Mouse (Mus musculus) left cerebral cortex, adult 2 months (tissue): ENCODE measurements around the gene Cby3. TPM values are rescaled to one million over a fixed set of nuclear protein-coding genes. Genes with fewer than 3 reads are reported as not detected.

ENCODE experiments used
- DNase-seq, 2 experiments: peaks; one replicate each; pipeline ENCODE4 v3.0.0; 2021 to 2022; ENCODE audit warnings: low spot score in 2 of 2, mixed read lengths in 1 of 2; ENCODE audit errors: extremely low spot score in 1 of 2
- H3K27ac ChIP-seq: fragments of 200-600 bp; 2 replicates; pipeline ENCODE4 v1.8.1; 2022
- H3K4me3 ChIP-seq: fragments of 200-600 bp; 2 replicates; pipeline ENCODE4 v1.8.1; 2022
- CTCF ChIP-seq: fragments of 200-600 bp; IDR thresholded peaks from 2 replicates; pipeline ENCODE4 v1.8.1; 2022; ENCODE audit warnings: antibody characterized with exemption, mild to moderate bottlenecking, moderate library complexity
- intact Hi-C: fragments of 180-260 bp; cut with DNase I; formaldehyde crosslinking; loops from one replicate; pipeline ENCODE4 v1.15.1; 2025
- total RNA-seq, 2 experiments: library from RNA; stranded (reverse); gene quantifications; 2 replicates each; pipeline ENCODE4 v1.2.3; 2021

Cby3 gene
- total RNA-seq, 2 experiments from 2014 or later, result not detected

- intact Hi-C loops, result loop anchor here (5.0 kb wide), 1 partner anchor 140 kb away; no protein-coding TSS in a partner anchor
- Histone ChIP-seq H3K27ac (no peak overlapping the region), H3K4me3 (no peak overlapping the region)
- DNase-seq, result no peak
- no peak for TF ChIP-seq CTCF
Measured at GRCm38 (mm10) chr11:50367531-50367930, 13.3 kb downstream of the Cby3 start.

GRCm38 (mm10) chr11:50369360-50369911, 15.2 kb downstream of the Cby3 start:
- intact Hi-C loops, result loop anchor here (5.0 kb wide), 1 partner anchor 142 kb away; no protein-coding TSS in a partner anchor
- no peak for TF ChIP-seq CTCF
- no peak for DNase-seq
- H3K4me3 ChIP-seq, result no peak overlapping the region
- H3K27ac ChIP-seq, result no peak overlapping the region

DNA sequence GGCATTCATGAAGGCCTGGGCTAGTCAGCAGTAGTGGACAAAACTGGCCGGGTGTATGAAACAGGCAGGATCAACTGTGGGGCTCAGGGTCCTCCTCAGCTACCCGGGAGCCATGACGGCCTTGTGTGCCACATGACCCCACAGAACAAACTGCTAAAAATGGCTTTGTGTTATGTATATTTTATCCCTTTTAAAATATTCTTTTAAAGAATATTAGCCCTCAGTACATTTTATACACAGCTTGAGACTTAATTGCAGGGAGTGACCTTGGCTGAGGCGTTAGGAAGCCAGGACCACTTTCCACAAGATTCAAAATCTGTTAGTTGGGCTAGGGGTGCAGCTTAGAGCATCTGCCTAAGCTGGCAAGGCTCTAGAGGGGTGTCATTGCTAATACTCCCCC, 16.7 kb downstream of the Cby3 start:
- H3K4me3 ChIP-seq, result no peak overlapping the region; the same call in 1 of the 2 replicates
- no peak for DNase-seq
- no peak overlapping the region for H3K27ac ChIP-seq
- TF ChIP-seq CTCF, result no peak
- intact Hi-C loops, result no loop called here

DNA sequence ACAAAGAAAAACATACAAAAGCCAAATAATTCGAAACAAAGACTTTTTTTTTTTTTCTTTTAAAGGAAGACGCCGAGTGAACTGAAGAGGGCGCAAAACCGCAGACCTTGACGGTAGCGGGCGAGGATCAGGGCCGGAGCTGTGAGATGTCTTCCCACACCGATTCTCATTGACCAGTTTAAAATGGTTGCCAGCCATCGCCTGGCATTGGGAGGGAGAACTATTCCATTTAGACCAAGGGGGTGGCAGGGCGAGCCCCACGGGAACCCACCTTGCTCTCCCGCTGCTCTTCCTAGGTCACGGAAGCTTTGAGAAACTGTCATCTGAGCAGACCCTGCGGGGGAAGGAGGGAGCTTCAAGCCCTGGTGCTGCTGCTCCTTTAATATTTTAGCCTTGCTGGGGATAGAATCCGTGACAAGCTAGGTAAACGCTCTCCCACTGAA, 17.2 kb downstream of the Cby3 start:
- intact Hi-C loops, result no loop called here
- peak; percentile 54 for TF ChIP-seq CTCF
- Histone ChIP-seq H3K4me3 (peak overlapping the region; percentile 42), H3K27ac (peak overlapping the region; percentile 76)
- peak; percentile 47 to 48 for DNase-seq

DNA sequence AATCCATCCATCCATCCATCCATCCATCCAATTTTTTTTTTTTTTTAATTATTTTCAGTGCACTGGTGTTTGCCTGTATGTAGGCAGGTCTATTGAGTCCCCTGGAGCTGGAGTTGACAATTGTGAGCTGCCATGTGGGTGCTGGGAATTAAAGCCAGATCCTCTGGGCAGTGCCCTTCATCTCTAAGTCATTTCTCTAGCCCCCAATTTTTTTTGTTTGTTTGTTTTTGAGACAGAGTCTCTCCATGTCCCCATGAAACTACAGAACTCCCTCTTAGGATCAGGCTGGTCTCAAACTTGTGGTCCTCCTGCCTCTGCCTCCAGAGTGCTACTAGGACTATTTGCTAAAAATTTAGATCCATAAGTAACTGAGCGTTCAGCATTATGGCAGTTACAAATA, 17.6 kb downstream of the Cby3 start:
- no peak for TF ChIP-seq CTCF
- intact Hi-C loops, result no loop called here
- no peak overlapping the region for H3K27ac ChIP-seq
- no peak for DNase-seq
- H3K4me3 ChIP-seq, result no peak overlapping the region

GRCm38 (mm10) chr11:50373086-50373485, 18.8 kb downstream of the Cby3 start:
- intact Hi-C loops, result no loop called here
- Histone ChIP-seq H3K27ac (no peak overlapping the region), H3K4me3 (no peak overlapping the region)
- DNase-seq, result no peak
- TF ChIP-seq CTCF, result no peak

GRCm38 (mm10) chr11:50373621-50374020, 19.4 kb downstream of the Cby3 start:
- no peak for DNase-seq
- no peak for TF ChIP-seq CTCF
- Histone ChIP-seq H3K4me3 (no peak overlapping the region), H3K27ac (no peak overlapping the region)
- intact Hi-C loops, result no loop called here

DNA sequence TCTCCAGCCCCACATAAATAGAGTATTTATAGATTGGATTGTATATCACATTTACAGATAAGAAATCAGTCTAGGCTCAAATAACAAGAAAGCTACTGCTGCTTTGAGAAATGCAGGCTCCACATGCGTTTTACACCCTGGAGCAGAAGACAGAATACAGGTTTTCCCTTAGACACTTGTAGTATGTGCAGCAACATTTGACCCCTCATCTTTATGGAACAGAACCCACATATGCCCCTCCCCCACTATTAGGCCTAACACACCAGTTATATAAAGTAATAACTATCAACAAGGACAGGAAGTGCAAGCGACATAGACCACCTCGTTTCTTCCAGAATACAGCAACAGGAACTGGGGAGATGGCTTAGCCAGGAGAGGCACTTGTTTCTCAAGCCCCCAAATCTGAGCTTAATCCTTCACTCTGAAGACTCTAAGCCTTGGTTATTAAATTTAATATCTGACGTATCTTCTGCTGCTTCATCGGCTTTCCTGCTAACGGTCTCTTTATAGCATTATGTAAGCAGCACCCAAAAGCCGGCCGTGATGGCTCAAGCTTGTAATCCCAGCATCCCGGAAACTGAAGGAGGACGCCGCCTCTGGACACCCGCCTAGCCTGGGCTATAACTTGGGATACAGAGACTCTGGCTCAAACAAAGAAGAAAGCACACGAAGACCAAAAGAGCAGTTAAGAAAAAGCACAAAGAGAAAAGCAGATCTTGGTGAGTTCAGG, 20.2 kb downstream of the Cby3 start:
- intact Hi-C loops, result loop anchor here (5.0 kb wide), 1 partner anchor 47 kb away; the partner anchor contains the start of gene Canx
- no peak for TF ChIP-seq CTCF
- no peak overlapping the region for H3K27ac ChIP-seq
- DNase-seq, result no peak
- H3K4me3 ChIP-seq, result no peak overlapping the region

DNA sequence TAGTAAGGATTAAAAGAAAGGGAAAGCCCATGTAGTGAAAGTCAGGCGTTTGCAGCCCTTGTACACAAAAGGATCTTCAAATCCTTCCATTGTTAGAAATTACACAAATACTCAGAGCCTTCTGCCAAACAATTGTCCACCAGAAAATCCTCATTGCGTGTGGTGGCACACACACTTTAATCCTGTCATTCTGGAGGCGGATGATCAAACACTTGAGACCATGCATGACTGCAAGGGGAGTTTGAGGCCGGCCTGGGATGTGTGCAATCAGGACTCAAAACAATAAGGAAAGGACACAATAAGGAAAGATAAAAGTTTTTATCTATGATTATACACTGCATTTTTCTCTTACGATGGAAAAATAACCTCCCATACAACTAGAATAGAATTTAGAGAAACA, 21.2 kb downstream of the Cby3 start:
- TF ChIP-seq CTCF, result no peak
- H3K27ac ChIP-seq, result no peak overlapping the region
- intact Hi-C loops, result loop anchor here (5.0 kb wide), 1 partner anchor 48 kb away; the partner anchor contains the start of gene Canx
- no peak overlapping the region for H3K4me3 ChIP-seq
- DNase-seq, result no peak

DNA sequence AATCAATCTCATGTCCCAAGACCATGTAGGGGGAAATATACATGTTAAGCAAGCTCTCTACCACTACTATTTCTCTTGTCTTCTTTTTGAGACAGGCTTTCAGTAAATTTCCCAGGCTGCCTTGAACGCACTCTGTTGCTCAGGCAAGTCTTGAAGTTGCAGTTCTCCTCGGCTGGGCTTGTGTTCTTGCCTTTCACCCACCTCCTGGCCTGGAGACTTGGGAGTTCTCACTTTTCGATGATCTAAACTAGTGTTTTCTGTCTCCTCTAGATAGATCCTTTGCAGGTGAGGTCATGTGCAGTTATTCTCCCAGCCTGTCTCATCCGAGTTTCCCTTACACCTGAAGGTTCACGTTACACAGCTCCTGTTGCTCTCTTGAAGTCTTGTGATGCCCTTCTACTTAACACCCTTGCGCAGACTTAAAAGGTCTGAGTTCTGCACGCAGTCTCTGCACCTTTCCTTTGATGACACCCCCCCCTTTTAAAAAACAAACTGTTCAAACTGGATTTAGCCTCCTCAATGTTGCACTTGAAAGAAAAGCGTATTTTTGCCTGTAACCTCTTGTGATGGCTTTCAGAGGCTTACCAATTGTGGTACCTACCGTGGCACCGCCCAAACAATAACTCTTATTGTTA, 22.0 kb downstream of the Cby3 start:
- H3K27ac ChIP-seq, result peak overlapping the region; percentile 99
- peak overlapping the region; percentile 100 for H3K4me3 ChIP-seq
- no peak for DNase-seq
- TF ChIP-seq CTCF, result no peak
- intact Hi-C loops, result loop anchor here (2.0 to 5.0 kb wide), 2 partner anchors 49 to 83 kb away; partner anchors contain the start of genes Canx and Maml1

GRCm38 (mm10) chr11:50376911-50377891, 22.9 kb downstream of the Cby3 start, which contains the start of gene Hnrnph1:
TSS of gene Hnrnph1 (plus strand) at chr11:50376990.
- DNase-seq, result peak; percentile 98
- Histone ChIP-seq H3K4me3 (peak within 1 kb of the TSS; percentile 100), H3K27ac (peak within 1 kb of the TSS; percentile 99)
- no peak; the same call in 1 of the 2 replicates for TF ChIP-seq CTCF
- intact Hi-C loops, result loop anchor here (2.0 to 5.0 kb wide), 2 partner anchors 50 to 84 kb away; partner anchors contain the start of genes Canx and Maml1
